Mouse (Mus musculus): Measurements from ENCODE around the gene Clp1. TPM values are rescaled to one million over a fixed set of nuclear protein-coding genes. Genes with fewer than 3 reads are reported as not detected.
A peak's percentile ranks its signal among the peaks of the same experiment; 100 is the strongest.

Clp1 gene
- total and polyA plus RNA-seq, 3 experiments: 27.1 to 29.8 TPM; not detected in 1

GRCm38 (mm10) chr2:84690050-84690449 lies 37.1 kb downstream of the Clp1 start:
- no peak overlapping the region for H3K27ac ChIP-seq (ENCODE audit: control insufficient read depth, low read depth, low read length)
- DNase-seq (ENCODE audit: low read depth, low spot score): no peak
- H3K27me3 ChIP-seq (ENCODE audit: control insufficient read depth in 1 of 2, insufficient read depth in 2 of 2, low read length in 2 of 2): no peaks in the 10 kb centered on the region
- H3K4me3 ChIP-seq (ENCODE audit: control insufficient read depth in 1 of 2, insufficient read depth in 1 of 2, low read depth in 2 of 2, low read length in 2 of 2): no peak overlapping the region
- H3K79me2 ChIP-seq (ENCODE audit: control insufficient read depth, insufficient read depth, low read length, poor library complexity): no peaks in the 10 kb centered on the region
- peaks cover 0 to 6% of the 10 kb centered on the region in 2 experiments; a peak in 3 of 4 replicates for H3K4me1 ChIP-seq (ENCODE audit: control insufficient read depth in 1 of 2, insufficient read depth in 2 of 2, low read length in 2 of 2)
- peaks cover 16 to 25% of the 10 kb centered on the region in 2 experiments for H3K36me3 ChIP-seq (ENCODE audit: control insufficient read depth in 1 of 2, insufficient read depth in 2 of 2, low read length in 2 of 2)
- H3K9me3 ChIP-seq (replicated peaks; ENCODE audit: insufficient read depth, low read length): no peaks in the 10 kb centered on the region
- no peak overlapping the region for H3K9ac ChIP-seq (ENCODE audit: control insufficient read depth, low read depth, low read length, poor library complexity, severe bottlenecking)
- TF ChIP-seq GATA1 (IDR thresholded peaks at IDR 0.05; ENCODE audit: low read depth, low read length) (no peak), POLR2A (IDR thresholded peaks at IDR 0.05; ENCODE audit: control insufficient read depth in 1 of 2, insufficient read depth in 1 of 2, low read depth in 1 of 2, low read length in 2 of 2, poor library complexity in 1 of 2) (0 out of 4 replicates have a peak, but pooled peaks of 1 of the 2 experiments have one; percentile 0)

- H3K79me2 ChIP-seq (ENCODE audit: control insufficient read depth, insufficient read depth, low read length, poor library complexity): no peaks in the 10 kb centered on the region
- H3K27ac ChIP-seq (ENCODE audit: control insufficient read depth, low read depth, low read length): no peak overlapping the region
- H3K9ac ChIP-seq (ENCODE audit: control insufficient read depth, low read depth, low read length, poor library complexity, severe bottlenecking): no peak overlapping the region
- H3K9me3 ChIP-seq (replicated peaks; ENCODE audit: insufficient read depth, low read length): no peaks in the 10 kb centered on the region
- H3K27me3 ChIP-seq (ENCODE audit: control insufficient read depth in 1 of 2, insufficient read depth in 2 of 2, low read length in 2 of 2): no peaks in the 10 kb centered on the region
- H3K4me1 ChIP-seq (ENCODE audit: control insufficient read depth in 1 of 2, insufficient read depth in 2 of 2, low read length in 2 of 2): peaks cover 5 to 6% of the 10 kb centered on the region in 2 experiments
- peaks cover 21% of the 10 kb centered on the region in 2 experiments for H3K36me3 ChIP-seq (ENCODE audit: control insufficient read depth in 1 of 2, insufficient read depth in 2 of 2, low read length in 2 of 2)
- peak; percentile 35 for DNase-seq (ENCODE audit: low read depth, low spot score)
- H3K4me3 ChIP-seq (ENCODE audit: control insufficient read depth in 1 of 2, insufficient read depth in 1 of 2, low read depth in 2 of 2, low read length in 2 of 2): no peak overlapping the region
- TF ChIP-seq TAL1 (IDR thresholded peaks at IDR 0.05; ENCODE audit: low read length) (peak; percentile 86), USF1 (IDR thresholded peaks at IDR 0.05; ENCODE audit: low read depth, low read length) (no peak), MYB (IDR thresholded peaks at IDR 0.05; ENCODE audit: low read depth, low read length) (no peak), KAT2A (conservative IDR thresholded peaks at IDR 0.05; ENCODE audit: low read depth, low read length) (no peak), NELFE (IDR thresholded peaks at IDR 0.05; ENCODE audit: low read depth, low read length) (no peak), MYC (IDR thresholded peaks at IDR 0.05; ENCODE audit: low read depth, low read length) (no peak), POLR2AphosphoS5 (IDR thresholded peaks at IDR 0.05; ENCODE audit: borderline replicate concordance, low read depth, low read length) (no peak), SMC3 (IDR thresholded peaks at IDR 0.05; ENCODE audit: low read depth, low read length) (no peak), GATA1 (IDR thresholded peaks at IDR 0.05; ENCODE audit: low read depth, low read length) (peak; percentile 58), USF2 (IDR thresholded peaks at IDR 0.05; ENCODE audit: borderline replicate concordance in 1 of 2, insufficient read depth in 1 of 2, low read depth in 1 of 2, low read length in 2 of 2) (no peak), RCOR1 (IDR thresholded peaks at IDR 0.05; ENCODE audit: low read depth, low read length) (peak; percentile 63; the same call in 1 of the 2 replicates), POLR2AphosphoS2 (IDR thresholded peaks at IDR 0.05; ENCODE audit: low read length) (no peak), EP300 (IDR thresholded peaks at IDR 0.05; ENCODE audit: low read depth in 1 of 2, low read length in 2 of 2) (peak; percentile 73 to 74), CHD1 (IDR thresholded peaks at IDR 0.05; ENCODE audit: low read depth, low read length) (no peak), NRF1 (IDR thresholded peaks at IDR 0.05; ENCODE audit: insufficient read depth, low read depth, low read length, poor library complexity, severe bottlenecking) (no peak), TBP (IDR thresholded peaks at IDR 0.05; ENCODE audit: low read depth, low read length) (no peak), ZKSCAN1 (IDR thresholded peaks at IDR 0.05; ENCODE audit: low read depth, low read length) (no peak), ZMIZ1 (IDR thresholded peaks at IDR 0.05; ENCODE audit: low read depth, low read length) (peak; percentile 47; the same call in 1 of the 2 replicates), RAD21 (IDR thresholded peaks at IDR 0.05; ENCODE audit: low read depth, low read length) (no peak), MAX (IDR thresholded peaks at IDR 0.05; ENCODE audit: low read length) (no peak), MEF2A (IDR thresholded peaks at IDR 0.05; ENCODE audit: extremely low read depth, insufficient replicate concordance, low read depth, low read length, poor library complexity, severe bottlenecking) (no peak), GABPA (IDR thresholded peaks at IDR 0.05; ENCODE audit: low read depth, low read length) (no peak), BHLHE40 (IDR thresholded peaks at IDR 0.05; ENCODE audit: borderline replicate concordance, low read depth, low read length) (no peak), E2F4 (IDR thresholded peaks at IDR 0.05; ENCODE audit: borderline replicate concordance, low read depth, low read length) (no peak), SIN3A (IDR thresholded peaks at IDR 0.05; ENCODE audit: low read length) (no peak), ETS1 (IDR thresholded peaks at IDR 0.05; ENCODE audit: low read depth, low read length) (no peak), MXI1 (IDR thresholded peaks at IDR 0.05; ENCODE audit: low read depth, low read length) (no peak), POLR2A (IDR thresholded peaks at IDR 0.05; ENCODE audit: control insufficient read depth in 1 of 2, insufficient read depth in 1 of 2, low read depth in 1 of 2, low read length in 2 of 2, poor library complexity in 1 of 2) (no peak), CTCF (IDR thresholded peaks at IDR 0.05 in 2 of 3, conservative IDR thresholded peaks at IDR 0.05 in 1 of 3; ENCODE audit: control insufficient read depth in 1 of 3, insufficient read depth in 1 of 3, low read depth in 2 of 3, low read length in 3 of 3, poor library complexity in 1 of 3, severe bottlenecking in 1 of 3) (no peak), ZC3H11A (IDR thresholded peaks at IDR 0.05; ENCODE audit: low read depth, low read length) (no peak)
Measured at GRCm38 (mm10) chr2:84688080-84688844, 38.9 kb downstream of the Clp1 start.
